Mouse (Mus musculus) midbrain, embryonic 16.5 days (tissue): ENCODE data around the gene Akr1cl. TPM values are rescaled to one million over a fixed set of nuclear protein-coding genes. Genes with fewer than 3 reads are reported as not detected.
A peak's percentile ranks its signal among the peaks of the same experiment; 100 is the strongest.

Source experiments
- ATAC-seq: fragments of 200-750 bp; cut with Nextera tagmentation; 2 replicates; pipeline ENCODE4 v1.8.0; 2017; ENCODE audit warnings: moderate TSS enrichment
- H3K27ac ChIP-seq: fragments of 300-500 bp; sonication (generic); 2 replicates; pipeline ENCODE4 v1.5.1; 2014; ENCODE audit warnings: mild to moderate bottlenecking, low read length, mixed read lengths
- H3K27me3 ChIP-seq: fragments of 300-500 bp; sonication (generic); 2 replicates; pipeline ENCODE4 v1.6.1; 2014; ENCODE audit warnings: low read depth, low read length, mixed read lengths; ENCODE audit not compliant: control insufficient read depth, insufficient read depth
- H3K36me3 ChIP-seq: fragments of 300-500 bp; sonication (generic); 2 replicates; pipeline ENCODE4 v1.6.1; 2014; ENCODE audit warnings: mild to moderate bottlenecking, low read length, moderate library complexity, mixed read lengths; ENCODE audit not compliant: control insufficient read depth, insufficient read depth
- H3K4me1 ChIP-seq: fragments of 300-500 bp; sonication (generic); 2 replicates; pipeline ENCODE4 v1.6.1; 2014; ENCODE audit warnings: mild to moderate bottlenecking, low read length, mixed read lengths; ENCODE audit not compliant: control insufficient read depth, insufficient read depth
- H3K4me2 ChIP-seq: fragments of 300-500 bp; sonication (generic); 2 replicates; pipeline ENCODE4 v1.6.1; 2014; ENCODE audit warnings: mild to moderate bottlenecking, low read length, mixed read lengths
- H3K4me3 ChIP-seq: fragments of 300-500 bp; sonication (generic); 2 replicates; pipeline ENCODE4 v1.5.1; 2014; ENCODE audit warnings: low read depth, mild to moderate bottlenecking, low read length, moderate library complexity, mixed read lengths
- H3K9ac ChIP-seq: fragments of 300-500 bp; sonication (generic); 2 replicates; pipeline ENCODE4 v1.6.1; 2014; ENCODE audit warnings: low read depth, low read length, mixed read lengths
- H3K9me3 ChIP-seq: fragments of 300-500 bp; sonication (generic); replicated peaks from 2 replicates; pipeline ENCODE4 v1.6.1; 2014; ENCODE audit warnings: mild to moderate bottlenecking, low read length, mixed read lengths; ENCODE audit not compliant: control insufficient read depth, poor library complexity, severe bottlenecking
- WGBS: fragments of 180-500 bp; shearing (Covaris S2); extraction: QIAGEN DNeasy Blood & Tissue Kit; methylation state at CpG from one replicate; pipeline ENCODE4 v1.1.7; 2014; 5-methylcytosine and 5-hydroxymethylcytosine counted together
- polyA plus RNA-seq: library from polyadenylated mRNA; unstranded; fragments of >200 nt; fragmentation: Nextera tagmentation; extraction: Ambion mirVana; gene quantifications from 2 replicates; pipeline ENCODE4 v1.2.1, GENCODE M21; 2015

Akr1cl gene
- polyA plus RNA-seq, 1 experiment from 2014 or later: not detected

DNA sequence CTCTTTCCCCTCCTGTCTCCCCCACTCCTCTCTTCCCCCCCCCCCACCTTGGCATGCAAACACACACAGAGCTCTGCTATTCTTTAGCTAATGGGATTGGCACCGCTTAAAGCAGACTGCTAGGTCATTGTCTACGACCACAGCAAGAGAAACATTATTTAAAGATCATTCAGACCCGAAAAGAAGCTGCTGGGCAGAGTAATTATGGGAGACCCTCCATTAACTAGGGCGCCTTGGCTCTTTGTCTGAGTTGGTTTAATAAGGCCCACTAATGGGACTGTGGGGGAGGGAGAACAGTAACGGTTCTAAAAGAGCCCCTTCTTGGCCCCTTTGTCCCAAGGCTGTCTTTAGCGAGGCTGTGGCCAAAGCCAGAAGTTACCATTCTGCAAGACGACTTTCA lies 57.2 kb downstream of the Akr1cl start:
- no peak overlapping the region for H3K4me2 ChIP-seq
- 8% methylated on average over 7 of the region's 7 CpGs for WGBS

DNA sequence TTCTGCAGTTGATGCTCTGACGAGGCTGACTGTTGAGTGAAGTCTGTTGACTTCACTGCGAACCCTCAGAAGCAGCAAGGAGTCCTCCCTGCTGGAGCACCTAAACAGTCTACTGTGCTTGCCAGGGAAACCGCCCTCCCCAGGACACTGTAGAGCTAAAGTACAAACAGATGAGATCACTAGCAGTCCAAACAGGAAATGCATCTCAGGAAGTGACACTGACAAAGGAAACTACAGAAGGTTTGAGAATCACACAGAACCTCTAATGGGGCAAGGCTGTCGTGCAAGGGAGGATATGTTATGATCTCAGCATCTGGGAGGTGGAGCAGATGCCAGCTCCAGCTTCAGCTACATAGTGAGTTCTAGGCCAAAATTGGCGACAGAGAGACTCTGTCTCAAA lies 61.9 kb downstream of the Akr1cl start:
- ATAC-seq: no peak
- Histone ChIP-seq H3K9ac (no peak overlapping the region), H3K36me3 (no peaks in the 10 kb centered on the region), H3K27me3 (no peaks in the 10 kb centered on the region), H3K4me2 (no peak overlapping the region), H3K27ac (no peak overlapping the region), H3K4me1 (no peaks in the 10 kb centered on the region; the same call in 1 of the 2 replicates), H3K9me3 (no peaks in the 10 kb centered on the region), H3K4me3 (no peak overlapping the region)
- 81% methylated on average over 5 of the region's 5 CpGs for WGBS

More for the DNA sequence above, 57.2 kb downstream of the Akr1cl start:
- no peaks in the 10 kb centered on the region for H3K9me3 ChIP-seq
- H3K4me3 ChIP-seq: no peak overlapping the region
- no peak overlapping the region for H3K9ac ChIP-seq
- no peaks in the 10 kb centered on the region; the same call in 1 of the 2 replicates for H3K4me1 ChIP-seq
- H3K27me3 ChIP-seq: no peaks in the 10 kb centered on the region
- no peaks in the 10 kb centered on the region for H3K36me3 ChIP-seq
- ATAC-seq: 0 out of 2 replicates have a peak, but pooled peaks have one; percentile 39
- H3K27ac ChIP-seq: no peak overlapping the region

Other genes with a start within 250 kb of the Akr1cl start
- 10.4 and 12.8 TPM in 2 replicates for gene Plekhm3, start 75.9 kb downstream of the Akr1cl start, polyA plus RNA-seq
- gene Cryge, start 18.4 kb upstream of the Akr1cl start, polyA plus RNA-seq: not detected in 2 replicates
- gene Crygd, start 30.7 kb upstream of the Akr1cl start, polyA plus RNA-seq: 0.33 TPM in 1 of 2 replicates, not detected in the other
- not detected in 2 replicates for gene Crygc, start 40.9 kb upstream of the Akr1cl start, polyA plus RNA-seq
- not detected in 2 replicates for gene Crygb, start 49.5 kb upstream of the Akr1cl start, polyA plus RNA-seq
- not detected in 2 replicates for gene Cryga, start 70.6 kb upstream of the Akr1cl start, polyA plus RNA-seq
- not detected in 2 replicates for gene Gm28845, start 86.8 kb upstream of the Akr1cl start, polyA plus RNA-seq
- gene D630023F18Rik, start 90.5 kb upstream of the Akr1cl start, polyA plus RNA-seq: 1.6 and 3.1 TPM in 2 replicates
- 553 and 565 TPM in 2 replicates for gene Idh1, start 153.7 kb upstream of the Akr1cl start, polyA plus RNA-seq
- 9.8 and 12.4 TPM in 2 replicates for gene Pikfyve, start 153.9 kb upstream of the Akr1cl start, polyA plus RNA-seq
- 2.2 and 2.5 TPM in 2 replicates for gene Pth2r, start 249.3 kb upstream of the Akr1cl start, polyA plus RNA-seq